22 mouse cellular contexts compared by ENCODE assay signal in genomic region chr9:116829929-116830328, GRCm38 (mm10).
DNase-seq lines count a peak whose midpoint lies in the region; ATAC-seq and TF ChIP-seq lines count a peak whose summit lies in the region.
"Had no signal": no experiment of that assay in that cellular context is flagged by ENCODE, and none has a peak within 500 bp of the region (broad histone marks: within the 10 kb centered on the region; RNA-seq: fewer than 3 reads in every experiment).

No protein-coding gene starts in this region.

- TF ChIP-seq CTCF in liver, postnatal 0 days (IDR thresholded peaks at IDR 0.05; ENCODE audit: low read depth): no peak
- TF ChIP-seq CTCF in testis, adult 2 months (IDR thresholded peaks at IDR 0.05; ENCODE audit: control insufficient read depth, insufficient read depth, insufficient replicate concordance, low read depth, low read length): no peak

- peak; percentile 57; the same call in 1 of the 2 replicates for TF ChIP-seq EP300 in liver, postnatal 0 days (IDR thresholded peaks at IDR 0.05; ENCODE audit: low read depth)

- no peak overlapping the region for H3K4me2 ChIP-seq in liver, postnatal 0 days (ENCODE audit: low read depth, low read length)
- H3K4me2 ChIP-seq in liver, embryonic 12.5 days: no peak overlapping the region
- H3K4me2 ChIP-seq in intestine, embryonic 15.5 days (replicated peaks): no peak overlapping the region
- H3K4me2 ChIP-seq: embryonic facial prominence, embryonic 13.5 days; embryonic facial prominence, embryonic 15.5 days; forebrain, embryonic 12.5 days had no signal

- 65% methylated on average over 4 of the region's 4 CpGs for WGBS in liver, postnatal 0 days (ENCODE audit: insufficient replicate concordance)
- WGBS in liver, embryonic 12.5 days (ENCODE audit: insufficient replicate concordance): 62% methylated on average over 4 of the region's 4 CpGs
- 83% methylated on average over 4 of the region's 4 CpGs for WGBS in intestine, embryonic 15.5 days

- H3K4me3 ChIP-seq in liver, postnatal 0 days (ENCODE audit: low read depth, low read length): no peak overlapping the region
- H3K4me3 ChIP-seq in liver, embryonic 12.5 days: no peak overlapping the region
- no peak overlapping the region for H3K4me3 ChIP-seq in testis, adult 2 months (ENCODE audit: control insufficient read depth, low read depth, low read length)
- H3K4me3 ChIP-seq in intestine, embryonic 15.5 days (replicated peaks): no peak overlapping the region
- H3K4me3 ChIP-seq: embryonic facial prominence, embryonic 13.5 days; embryonic facial prominence, embryonic 15.5 days; erythroblast, embryonic 14.5 days; forebrain, embryonic 10.5 days; forebrain, embryonic 12.5 days had no signal

- no peak for TF ChIP-seq POLR2A in testis, adult 2 months (IDR thresholded peaks at IDR 0.05; ENCODE audit: control insufficient read depth, low read depth, low read length)

- no peaks in the 10 kb centered on the region for H3K9me3 ChIP-seq in liver, postnatal 0 days (ENCODE audit: low read length)
- H3K9me3 ChIP-seq in liver, embryonic 12.5 days (replicated peaks): no peaks in the 10 kb centered on the region
- no peaks in the 10 kb centered on the region for H3K9me3 ChIP-seq in intestine, embryonic 15.5 days
- H3K9me3 ChIP-seq: embryonic facial prominence, embryonic 13.5 days; embryonic facial prominence, embryonic 15.5 days; forebrain, embryonic 10.5 days; forebrain, embryonic 12.5 days had no signal

- no peaks in the 10 kb centered on the region for H3K4me1 ChIP-seq in liver, postnatal 0 days (ENCODE audit: insufficient read depth)
- 0 out of 2 replicates have a peak, but pooled peaks cover 4% of the 10 kb centered on the region for H3K4me1 ChIP-seq in liver, embryonic 12.5 days
- H3K4me1 ChIP-seq in testis, adult 2 months (ENCODE audit: control insufficient read depth, insufficient read depth, low read length): no peaks in the 10 kb centered on the region
- H3K4me1 ChIP-seq in intestine, embryonic 15.5 days (replicated peaks): no peaks in the 10 kb centered on the region
- H3K4me1 ChIP-seq: forebrain, embryonic 12.5 days had no signal

- H3K27ac ChIP-seq in liver, postnatal 0 days (ENCODE audit: low read depth): no peak overlapping the region
- H3K27ac ChIP-seq in liver, embryonic 12.5 days: no peak overlapping the region
- peak overlapping the region; percentile 47; the same call in 1 of the 2 replicates for H3K27ac ChIP-seq in testis, adult 2 months (ENCODE audit: control insufficient read depth, insufficient read depth, low read depth, low read length)
- H3K27ac ChIP-seq in intestine, embryonic 15.5 days: no peak overlapping the region
- H3K27ac ChIP-seq: embryonic facial prominence, embryonic 13.5 days; embryonic facial prominence, embryonic 15.5 days; forebrain, embryonic 10.5 days; forebrain, embryonic 12.5 days had no signal

- no peaks in the 10 kb centered on the region for H3K36me3 ChIP-seq in liver, postnatal 0 days (replicated peaks; ENCODE audit: insufficient read depth, low read length)
- H3K36me3 ChIP-seq in liver, embryonic 12.5 days: no peaks in the 10 kb centered on the region
- H3K36me3 ChIP-seq in testis, adult 2 months (ENCODE audit: control insufficient read depth, insufficient read depth, low read length): no peaks in the 10 kb centered on the region
- H3K36me3 ChIP-seq in intestine, embryonic 15.5 days: no peaks in the 10 kb centered on the region
- H3K36me3 ChIP-seq: embryonic facial prominence, embryonic 13.5 days; embryonic facial prominence, embryonic 15.5 days; forebrain, embryonic 10.5 days; forebrain, embryonic 12.5 days had no signal

- ATAC-seq in liver, postnatal 0 days: no peak
- ATAC-seq in liver, embryonic 12.5 days: no peak
- no peak for ATAC-seq in intestine, embryonic 15.5 days
- ATAC-seq: forebrain, embryonic 14.5 days; forebrain, embryonic 16.5 days had no signal

- no peak overlapping the region for H3K9ac ChIP-seq in liver, postnatal 0 days (replicated peaks)
- no peak overlapping the region for H3K9ac ChIP-seq in liver, embryonic 12.5 days
- H3K9ac ChIP-seq in intestine, embryonic 15.5 days: no peak overlapping the region
- H3K9ac ChIP-seq: embryonic facial prominence, embryonic 13.5 days; embryonic facial prominence, embryonic 15.5 days; forebrain, embryonic 12.5 days had no signal

- H3K27me3 ChIP-seq in liver, postnatal 0 days (ENCODE audit: insufficient read depth, low read length): no peaks in the 10 kb centered on the region
- H3K27me3 ChIP-seq in liver, embryonic 12.5 days (replicated peaks): no peaks in the 10 kb centered on the region
- H3K27me3 ChIP-seq in testis, adult 2 months (ENCODE audit: control insufficient read depth, insufficient read depth, low read length): no peaks in the 10 kb centered on the region
- no peaks in the 10 kb centered on the region for H3K27me3 ChIP-seq in intestine, embryonic 15.5 days (replicated peaks)
- H3K27me3 ChIP-seq: embryonic facial prominence, embryonic 13.5 days; embryonic facial prominence, embryonic 15.5 days; forebrain, embryonic 12.5 days had no signal

- DNase-seq in adrenal gland, postnatal 10 days: peak; percentile 16
- DNase-seq in adrenal gland, postnatal 4 days (ENCODE audit: low spot score in 2 of 2): no peak
- DNase-seq in liver, postnatal 0 days: no peak
- no peak for DNase-seq in testis, postnatal 14 days (ENCODE audit: low spot score)
- DNase-seq: adrenal gland, adult 8-10 months; cerebellum, adult 11 months; cerebellum, adult 18-20 months; cerebellum, adult 8-10 months; cerebellum, adult 9-11 months; cerebellum, postnatal 14 days; cerebellum, postnatal 36 days; embryo, embryonic 11 days had no signal
